Mouse (Mus musculus): ENCODE measurements around the gene Wdr45. TPM values are rescaled to one million over a fixed set of nuclear protein-coding genes. Genes with fewer than 3 reads are reported as not detected.
A peak's percentile ranks its signal among the peaks of the same experiment; 100 is the strongest.
"Not testable (repeated sequence)": the region's sequence is repeated elsewhere in the genome, so short reads cannot be mapped to it uniquely, and the experiment has no call there.

Wdr45 gene
- polyA plus RNA-seq, 1 experiment from 2014 or later: 36.7 TPM

DNA sequence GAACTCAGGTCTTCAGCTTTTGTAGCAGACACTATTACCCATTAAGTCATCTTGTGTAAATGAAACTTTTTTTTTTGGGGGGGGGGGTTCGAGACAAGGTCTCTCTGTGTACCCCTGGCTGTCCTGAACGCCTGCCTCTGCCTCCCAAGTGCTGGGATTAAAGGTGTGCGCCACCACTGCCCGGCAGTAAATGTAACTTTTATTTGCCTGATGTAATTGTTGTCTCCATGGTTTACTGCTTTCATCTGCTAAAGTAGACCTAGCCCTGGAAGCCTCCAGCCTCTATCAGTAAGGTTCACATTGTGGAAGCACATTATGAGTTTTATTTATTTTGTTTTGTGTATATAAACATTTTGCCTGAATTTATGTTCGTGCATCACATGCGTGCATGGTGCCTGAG is 17.6 kb upstream of the Wdr45 start:
- peak; percentile 16; the same call in 1 of the 2 replicates for ATAC-seq (ENCODE audit: insufficient read depth, low FRiP score)
- no peak overlapping the region for H3K27ac ChIP-seq (ENCODE audit: low read length)
- no peak overlapping the region for H3K9ac ChIP-seq (ENCODE audit: low read length)
- H3K9me3 ChIP-seq (replicated peaks; ENCODE audit: control insufficient read depth, low read length): no peaks in the 10 kb centered on the region
- no peaks in the 10 kb centered on the region; the same call in 1 of the 2 replicates for H3K4me1 ChIP-seq (ENCODE audit: control insufficient read depth, insufficient read depth, low read length)
- WGBS: 34% methylated on average over 6 of the region's 6 CpGs
- H3K4me3 ChIP-seq (replicated peaks; ENCODE audit: low read length): peak overlapping the region; percentile 20
- no peaks in the 10 kb centered on the region for H3K27me3 ChIP-seq (ENCODE audit: control insufficient read depth, insufficient read depth, low read length)
- H3K36me3 ChIP-seq (ENCODE audit: control insufficient read depth, insufficient read depth, low read length): no peaks in the 10 kb centered on the region
- H3K4me2 ChIP-seq (ENCODE audit: low read depth, low read length): peak overlapping the region; percentile 40

- Histone ChIP-seq H3K36me3 (ENCODE audit: control insufficient read depth, insufficient read depth, low read length) (no peaks in the 10 kb centered on the region), H3K27me3 (ENCODE audit: control insufficient read depth, insufficient read depth, low read length) (no peaks in the 10 kb centered on the region), H3K9ac (ENCODE audit: low read length) (peak within 1 kb of the TSS; percentile 78), H3K4me2 (ENCODE audit: low read depth, low read length) (peak within 1 kb of the TSS; percentile 55), H3K4me3 (replicated peaks; ENCODE audit: low read length) (peak within 1 kb of the TSS; percentile 62), H3K27ac (ENCODE audit: low read length) (no peak within 1 kb of the TSS), H3K4me1 (ENCODE audit: control insufficient read depth, insufficient read depth, low read length) (no peaks in the 10 kb centered on the region; the same call in 1 of the 2 replicates), H3K9me3 (replicated peaks; ENCODE audit: control insufficient read depth, low read length) (no peaks in the 10 kb centered on the region)
- WGBS: 6% methylated on average over 33 of the region's 33 CpGs
- peak; percentile 95 for ATAC-seq (ENCODE audit: insufficient read depth, low FRiP score)
Measured at GRCm38 (mm10) chrX:7696954-7697381, 17.2 kb upstream of the Wdr45 start, which contains the start of gene Gpkow. TSS of gene Gpkow (plus strand) at chrX:7697131.

GRCm38 (mm10) chrX:7713764-7714134 is 384 bp upstream of the Wdr45 start:
- H3K9ac ChIP-seq (ENCODE audit: low read length): peak overlapping the region; percentile 55
- 33% methylated on average over 5 of the region's 12 CpGs for WGBS

GRCm38 (mm10) chrX:7716058-7716457 is 1.9 kb downstream of the Wdr45 start:
- H3K9ac ChIP-seq (ENCODE audit: low read length); H3K4me3 ChIP-seq (replicated peaks; ENCODE audit: low read length); H3K9me3 ChIP-seq (replicated peaks; ENCODE audit: control insufficient read depth, low read length); H3K27me3 ChIP-seq (ENCODE audit: control insufficient read depth, insufficient read depth, low read length); H3K27ac ChIP-seq (ENCODE audit: low read length); H3K4me1 ChIP-seq (ENCODE audit: control insufficient read depth, insufficient read depth, low read length); H3K36me3 ChIP-seq (ENCODE audit: control insufficient read depth, insufficient read depth, low read length); ATAC-seq (ENCODE audit: insufficient read depth, low FRiP score); H3K4me2 ChIP-seq (ENCODE audit: low read depth, low read length): not testable (repeated sequence)
- WGBS: 15% methylated on average over 1 of the region's 1 CpGs

More at GRCm38 (mm10) chrX:7713764-7714134, 384 bp upstream of the Wdr45 start:
- H3K27me3 ChIP-seq (ENCODE audit: control insufficient read depth, insufficient read depth, low read length); H3K9me3 ChIP-seq (replicated peaks; ENCODE audit: control insufficient read depth, low read length); H3K36me3 ChIP-seq (ENCODE audit: control insufficient read depth, insufficient read depth, low read length); H3K27ac ChIP-seq (ENCODE audit: low read length); H3K4me1 ChIP-seq (ENCODE audit: control insufficient read depth, insufficient read depth, low read length): not testable (repeated sequence)
- peak overlapping the region; percentile 41 for H3K4me3 ChIP-seq (replicated peaks; ENCODE audit: low read length)
- ATAC-seq (ENCODE audit: insufficient read depth, low FRiP score): peak; percentile 18; the same call in 1 of the 2 replicates
- H3K4me2 ChIP-seq (ENCODE audit: low read depth, low read length): peak overlapping the region; percentile 55

DNA sequence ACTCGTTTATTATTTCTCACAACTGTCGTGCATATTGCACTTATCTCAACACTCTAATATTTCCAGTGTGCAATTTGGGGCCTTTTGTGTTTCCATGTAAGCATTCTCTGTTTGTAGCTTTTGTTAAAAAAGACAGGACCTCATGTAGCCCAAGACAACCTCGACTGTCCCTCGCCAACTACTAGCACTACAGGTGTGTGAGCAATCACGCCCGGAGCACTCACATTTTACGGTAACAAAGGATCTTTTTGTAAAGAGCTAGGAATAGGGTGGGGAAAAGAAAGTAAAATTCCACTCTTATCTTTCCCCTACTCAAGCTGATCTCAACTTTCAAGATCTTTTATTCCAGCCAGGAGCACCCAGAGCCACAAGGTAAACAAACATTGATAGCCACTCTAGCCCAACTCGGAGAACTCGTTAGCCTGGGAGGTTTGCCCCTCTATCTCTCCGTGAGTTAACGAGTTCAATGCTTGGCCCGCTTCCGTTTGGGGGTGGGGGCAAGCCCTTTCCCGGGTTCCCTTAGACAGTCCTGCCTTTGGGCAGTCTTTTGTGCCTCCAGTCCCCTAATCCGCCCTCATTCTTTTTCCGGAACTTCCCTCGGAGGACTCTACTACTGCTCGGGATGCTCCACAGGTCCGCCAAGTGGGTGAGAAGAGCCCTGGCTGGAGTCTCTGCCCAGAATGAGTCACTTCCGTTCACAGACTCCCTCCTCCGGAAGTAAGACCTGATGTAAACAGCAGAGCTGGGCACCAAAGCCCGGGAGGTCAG is 7.6 kb downstream of the Wdr45 start, which contains the start of gene Gm45208:
TSS of gene Gm45208 (plus strand) at position 732 of the 768 bp plus-strand sequence.
- Histone ChIP-seq H3K4me3 (replicated peaks; ENCODE audit: low read length) (peak within 1 kb of the TSS; percentile 66), H3K9me3 (replicated peaks; ENCODE audit: control insufficient read depth, low read length) (no peaks in the 10 kb centered on the region), H3K4me2 (ENCODE audit: low read depth, low read length) (peak within 1 kb of the TSS; percentile 65), H3K36me3 (ENCODE audit: control insufficient read depth, insufficient read depth, low read length) (no peaks in the 10 kb centered on the region; the same call in 1 of the 2 replicates), H3K27me3 (ENCODE audit: control insufficient read depth, insufficient read depth, low read length) (no peaks in the 10 kb centered on the region), H3K4me1 (ENCODE audit: control insufficient read depth, insufficient read depth, low read length) (peaks cover 4% of the 10 kb centered on the region; the same call in 1 of the 2 replicates), H3K27ac (ENCODE audit: low read length) (peak within 1 kb of the TSS; percentile 98), H3K9ac (ENCODE audit: low read length) (peak within 1 kb of the TSS; percentile 77)
- peak; percentile 90 for ATAC-seq (ENCODE audit: insufficient read depth, low FRiP score)
- WGBS: 16% methylated on average over 22 of the region's 22 CpGs

DNA sequence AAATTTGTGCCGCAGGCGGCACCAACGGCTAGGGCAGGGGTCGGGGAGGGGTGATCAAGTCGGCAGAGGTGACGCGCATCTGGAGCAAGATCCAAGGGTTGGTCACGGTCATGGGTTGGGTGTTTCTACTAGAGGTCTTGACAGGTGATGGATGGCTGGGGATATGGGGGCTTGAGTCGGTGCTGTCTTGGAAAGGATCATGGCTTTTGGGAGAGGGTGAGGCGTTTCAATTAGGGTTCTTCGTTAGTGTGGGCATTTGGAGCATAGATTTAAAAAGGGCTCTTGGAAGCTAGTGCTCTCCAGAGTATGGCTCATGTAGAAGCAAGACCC is 8.1 kb downstream of the Wdr45 start:
- H3K4me2 ChIP-seq (ENCODE audit: low read depth, low read length): peak overlapping the region; percentile 65
- H3K9me3 ChIP-seq (replicated peaks; ENCODE audit: control insufficient read depth, low read length): no peaks in the 10 kb centered on the region
- no peaks in the 10 kb centered on the region; the same call in none of the 2 replicates for H3K36me3 ChIP-seq (ENCODE audit: control insufficient read depth, insufficient read depth, low read length)
- peak overlapping the region; percentile 77 for H3K9ac ChIP-seq (ENCODE audit: low read length)
- H3K27me3 ChIP-seq (ENCODE audit: control insufficient read depth, insufficient read depth, low read length): no peaks in the 10 kb centered on the region
- peak overlapping the region; percentile 66 for H3K4me3 ChIP-seq (replicated peaks; ENCODE audit: low read length)
- 11% methylated on average over 11 of the region's 11 CpGs for WGBS
- H3K4me1 ChIP-seq (ENCODE audit: control insufficient read depth, insufficient read depth, low read length): peaks cover 4% of the 10 kb centered on the region; the same call in 1 of the 2 replicates
- peak overlapping the region; percentile 98 for H3K27ac ChIP-seq (ENCODE audit: low read length)
- ATAC-seq (ENCODE audit: insufficient read depth, low FRiP score): no peak

DNA sequence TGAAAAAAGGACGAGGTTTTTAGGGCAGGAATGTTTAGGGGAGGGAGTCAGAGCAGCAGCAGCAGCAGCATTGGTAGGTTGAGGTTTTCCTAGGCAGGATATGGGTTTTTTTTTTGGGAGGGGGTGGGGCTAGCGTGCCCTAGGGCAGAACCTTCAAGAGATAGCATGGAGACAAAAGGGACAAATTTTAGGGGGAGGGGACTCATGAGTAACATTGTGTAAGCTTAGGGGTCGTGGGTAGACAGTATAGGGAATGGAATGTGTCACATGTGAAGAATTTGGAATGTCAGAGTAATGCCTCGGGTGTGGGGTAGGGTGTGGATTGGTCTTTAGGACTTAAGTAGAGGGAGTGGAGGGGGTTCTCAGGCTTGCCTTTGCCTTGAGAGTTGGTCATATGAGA is 8.6 kb downstream of the Wdr45 start:
- Histone ChIP-seq H3K4me1 (ENCODE audit: control insufficient read depth, insufficient read depth, low read length) (peaks cover 4% of the 10 kb centered on the region; the same call in 1 of the 2 replicates), H3K4me2 (ENCODE audit: low read depth, low read length) (peak overlapping the region; percentile 65), H3K9ac (ENCODE audit: low read length) (peak overlapping the region; percentile 77), H3K9me3 (replicated peaks; ENCODE audit: control insufficient read depth, low read length) (no peaks in the 10 kb centered on the region), H3K27ac (ENCODE audit: low read length) (no peak overlapping the region), H3K36me3 (ENCODE audit: control insufficient read depth, insufficient read depth, low read length) (no peaks in the 10 kb centered on the region; the same call in none of the 2 replicates), H3K4me3 (replicated peaks; ENCODE audit: low read length) (peak overlapping the region; percentile 66), H3K27me3 (ENCODE audit: control insufficient read depth, insufficient read depth, low read length) (no peaks in the 10 kb centered on the region)
- ATAC-seq (ENCODE audit: insufficient read depth, low FRiP score): no peak
- WGBS: 9% methylated on average over 4 of the region's 4 CpGs

- Histone ChIP-seq H3K36me3 (ENCODE audit: control insufficient read depth, insufficient read depth, low read length) (no peaks in the 10 kb centered on the region; the same call in none of the 2 replicates), H3K9me3 (replicated peaks; ENCODE audit: control insufficient read depth, low read length) (no peaks in the 10 kb centered on the region), H3K4me2 (ENCODE audit: low read depth, low read length) (no peak overlapping the region), H3K27me3 (ENCODE audit: control insufficient read depth, insufficient read depth, low read length) (no peaks in the 10 kb centered on the region), H3K4me1 (ENCODE audit: control insufficient read depth, insufficient read depth, low read length) (peaks cover 4% of the 10 kb centered on the region; the same call in 1 of the 2 replicates), H3K4me3 (replicated peaks; ENCODE audit: low read length) (no peak overlapping the region), H3K9ac (ENCODE audit: low read length) (no peak overlapping the region), H3K27ac (ENCODE audit: low read length) (no peak overlapping the region)
- 77% methylated on average over 7 of the region's 7 CpGs for WGBS
- ATAC-seq (ENCODE audit: insufficient read depth, low FRiP score): no peak
Measured at GRCm38 (mm10) chrX:7724135-7724534, 10.0 kb downstream of the Wdr45 start.

- Histone ChIP-seq H3K4me3 (replicated peaks; ENCODE audit: low read length) (no peak overlapping the region), H3K36me3 (ENCODE audit: control insufficient read depth, insufficient read depth, low read length) (no peaks in the 10 kb centered on the region; the same call in none of the 2 replicates), H3K9me3 (replicated peaks; ENCODE audit: control insufficient read depth, low read length) (no peaks in the 10 kb centered on the region), H3K27ac (ENCODE audit: low read length) (no peak overlapping the region), H3K4me1 (ENCODE audit: control insufficient read depth, insufficient read depth, low read length) (peaks cover 4% of the 10 kb centered on the region; the same call in 1 of the 2 replicates), H3K4me2 (ENCODE audit: low read depth, low read length) (no peak overlapping the region), H3K27me3 (ENCODE audit: control insufficient read depth, insufficient read depth, low read length) (no peaks in the 10 kb centered on the region), H3K9ac (ENCODE audit: low read length) (no peak overlapping the region)
- 87% methylated on average over 12 of the region's 12 CpGs for WGBS
- no peak for ATAC-seq (ENCODE audit: insufficient read depth, low FRiP score)
Measured at GRCm38 (mm10) chrX:7725841-7726240, 11.7 kb downstream of the Wdr45 start.
